Mouse (Mus musculus): Measurements from ENCODE around the gene Zbp1.
A peak's percentile ranks its signal among the peaks of the same experiment; 100 is the strongest.

The Zbp1 gene

DNA sequence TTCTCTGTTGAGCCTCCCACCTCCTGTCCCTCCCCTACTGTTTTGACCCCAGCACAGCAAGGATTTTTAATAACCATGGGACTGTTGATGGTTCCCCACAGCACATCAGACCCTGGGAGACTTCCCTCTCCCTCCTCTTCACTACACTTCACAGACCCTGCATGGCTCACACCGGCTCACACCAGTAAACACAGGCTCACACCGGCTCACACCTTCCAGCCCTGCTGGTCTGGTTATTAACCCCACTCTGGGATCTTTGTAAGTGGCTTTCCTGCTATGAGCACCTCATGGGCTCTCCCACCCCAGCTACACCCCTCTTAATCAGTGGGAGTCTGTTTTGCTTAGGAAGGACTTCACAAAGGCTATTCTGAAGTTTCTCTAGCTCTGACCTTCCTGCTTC, 29.2 kb upstream of the Zbp1 start:
- no peak for ATAC-seq (ENCODE audit: insufficient number of reproducible peaks, low FRiP score, low TSS enrichment)

DNA sequence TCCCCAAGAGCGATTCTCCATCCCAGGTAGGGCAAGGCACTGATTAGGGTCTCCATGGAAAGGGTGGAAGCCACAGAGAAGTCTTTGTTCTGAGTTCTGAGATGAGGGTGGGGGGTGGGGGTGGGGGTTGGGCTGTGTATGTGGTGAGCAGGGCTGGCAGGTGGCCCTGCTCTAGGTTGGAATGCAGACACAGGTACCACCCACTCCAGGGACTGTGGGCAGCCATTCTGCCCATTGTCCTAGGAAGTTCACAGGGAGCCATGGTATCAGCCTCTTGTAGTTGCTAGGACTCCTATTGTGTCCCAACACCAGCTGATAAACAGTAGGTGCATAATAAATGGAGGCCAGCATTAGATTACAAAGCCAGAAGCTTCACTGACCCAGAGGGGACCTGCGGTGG, 28.5 kb upstream of the Zbp1 start:
- ATAC-seq (ENCODE audit: insufficient number of reproducible peaks, low FRiP score, low TSS enrichment) = no peak

DNA sequence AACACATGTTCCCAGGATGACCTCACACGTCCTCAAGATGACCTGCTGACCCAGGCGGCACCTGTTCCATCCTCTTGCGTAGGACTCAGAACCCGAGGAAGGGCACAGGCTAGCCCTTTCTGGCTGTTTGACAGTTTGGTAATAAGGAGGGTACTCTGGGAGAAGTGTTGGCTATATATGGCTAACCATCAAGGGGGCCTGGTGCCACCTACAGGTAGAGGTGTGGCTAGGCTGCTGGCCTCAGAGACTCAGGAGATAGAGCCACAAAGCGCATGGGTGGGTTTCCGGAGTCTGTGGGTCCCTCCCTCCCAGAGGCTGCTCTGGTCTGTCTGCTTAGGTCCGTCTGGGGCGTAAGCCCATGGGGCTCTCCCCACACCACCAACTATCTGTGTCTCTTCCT, 28.0 kb upstream of the Zbp1 start:
- ATAC-seq (ENCODE audit: insufficient number of reproducible peaks, low FRiP score, low TSS enrichment) = no peak

DNA sequence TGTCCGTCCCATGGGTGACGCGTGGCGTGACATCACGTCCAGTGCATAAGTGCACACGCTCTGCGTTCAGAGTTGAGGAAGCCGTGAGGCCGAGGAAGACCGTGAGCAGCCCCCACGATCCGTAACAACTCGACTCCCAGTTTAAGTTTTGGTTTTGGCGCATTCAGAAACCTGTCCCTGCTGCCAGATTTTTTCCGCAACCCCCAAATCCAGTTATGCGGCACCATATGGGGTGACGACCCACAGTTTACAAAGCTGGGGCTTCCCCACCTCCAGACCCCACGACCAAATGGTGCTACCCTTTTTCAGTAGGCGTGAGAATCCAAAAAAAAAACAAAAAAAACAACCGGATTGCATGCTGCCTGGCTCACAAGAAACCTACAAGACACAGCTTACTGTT, 26.5 kb upstream of the Zbp1 start:
- ATAC-seq (ENCODE audit: insufficient number of reproducible peaks, low FRiP score, low TSS enrichment) = no peak

DNA sequence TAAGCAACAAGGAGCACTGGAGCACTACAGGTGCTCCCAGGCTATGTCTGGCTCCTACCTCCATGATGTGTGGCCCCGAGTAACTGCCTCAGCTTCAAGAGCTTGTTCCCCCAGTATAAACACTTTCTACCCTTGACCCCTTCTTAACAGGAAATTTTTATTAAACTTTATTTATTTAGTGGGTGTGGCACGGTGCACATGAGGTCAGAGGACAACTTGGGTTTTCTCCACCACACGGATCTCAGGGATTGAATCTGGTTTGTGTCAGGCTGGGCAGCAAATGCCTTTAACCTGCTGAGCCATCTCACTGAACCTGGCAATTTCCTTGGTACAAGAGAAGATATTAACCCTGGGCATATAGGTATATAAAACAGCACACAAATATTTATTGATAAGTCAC, 25.4 kb upstream of the Zbp1 start:
- ATAC-seq (ENCODE audit: insufficient number of reproducible peaks, low FRiP score, low TSS enrichment) = no peak

DNA sequence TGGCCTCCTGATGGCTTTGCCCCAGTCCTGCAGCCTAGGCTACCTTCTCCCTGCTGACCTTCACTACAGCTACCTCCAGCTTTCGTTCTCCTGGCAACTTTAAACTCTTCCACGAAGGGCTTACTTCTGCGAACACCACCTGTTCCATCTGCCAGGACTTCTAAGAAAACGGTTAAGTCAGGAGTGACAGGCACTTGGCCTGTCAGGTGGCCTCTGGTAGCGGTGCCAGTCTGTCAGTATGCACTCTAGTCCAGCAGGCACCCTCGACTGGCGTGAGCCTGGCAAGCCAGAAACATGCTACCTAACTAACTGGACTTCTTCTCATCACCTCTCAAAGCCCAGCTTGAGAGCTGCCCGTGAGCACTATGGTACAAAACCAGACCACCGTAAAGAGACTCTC, 24.9 kb upstream of the Zbp1 start:
- ATAC-seq (ENCODE audit: insufficient number of reproducible peaks, low FRiP score, low TSS enrichment) = no peak

DNA sequence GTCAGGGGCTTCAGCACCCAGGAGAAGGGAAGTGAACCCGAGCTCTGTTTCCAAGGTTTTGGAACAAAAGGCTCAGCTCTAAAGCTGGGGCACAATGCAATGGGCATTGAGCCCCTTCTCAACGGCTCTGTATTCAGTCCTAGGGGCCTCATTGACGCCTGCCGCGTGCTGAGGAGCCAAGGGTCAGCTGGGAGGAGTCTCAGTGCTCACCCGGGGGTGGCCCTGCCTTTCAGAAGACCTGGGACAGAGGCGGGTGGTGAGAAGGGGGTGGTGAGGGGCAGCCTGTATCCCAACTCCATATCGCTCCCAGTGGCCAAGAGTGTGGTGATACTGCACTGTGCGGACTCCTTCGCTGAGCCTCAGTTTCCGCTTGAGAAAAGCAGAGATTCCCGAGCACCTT, 24.2 kb upstream of the Zbp1 start:
- ATAC-seq (ENCODE audit: insufficient number of reproducible peaks, low FRiP score, low TSS enrichment) = no peak

DNA sequence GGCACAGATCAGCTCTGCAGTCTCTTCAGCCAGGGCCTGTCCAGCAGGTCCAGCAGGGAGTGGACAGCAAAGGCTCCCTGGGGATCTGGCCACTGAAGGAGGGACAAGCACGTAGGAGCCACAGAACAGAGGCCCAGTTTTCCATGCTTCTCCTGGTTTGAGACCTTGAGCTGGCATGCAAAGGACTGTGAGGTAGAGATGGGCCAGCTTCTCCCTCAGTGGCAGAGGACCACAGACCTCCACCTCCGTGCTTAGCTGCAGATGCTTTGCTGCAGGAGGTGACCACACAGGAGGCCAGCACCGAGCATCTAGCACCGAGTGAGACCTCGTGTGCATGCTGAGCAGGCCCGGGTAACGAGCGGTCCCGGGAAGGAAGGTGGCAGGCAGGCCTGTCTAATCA, 22.0 kb upstream of the Zbp1 start:
- ATAC-seq (ENCODE audit: insufficient number of reproducible peaks, low FRiP score, low TSS enrichment) = no peak

DNA sequence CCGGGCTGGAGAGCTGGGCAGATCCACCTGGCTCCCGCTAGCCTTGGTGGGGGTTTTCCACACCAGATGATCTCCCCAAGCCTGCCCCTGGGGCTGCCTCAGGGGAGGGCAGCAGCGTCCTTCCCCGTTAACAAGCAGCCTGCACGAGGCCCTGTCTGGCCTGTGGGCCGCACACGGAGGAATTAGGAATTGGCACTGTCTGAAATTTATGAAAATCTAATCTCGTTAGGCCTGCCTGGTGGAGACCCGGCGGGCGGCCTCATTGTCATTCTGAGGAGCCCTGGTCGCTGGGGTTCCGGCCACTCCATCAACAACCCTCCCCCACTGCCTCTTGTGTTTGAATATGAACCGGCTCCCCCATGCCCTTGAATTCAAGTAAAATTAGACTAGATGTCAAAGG, 19.8 kb upstream of the Zbp1 start:
- no peak for ATAC-seq (ENCODE audit: insufficient number of reproducible peaks, low FRiP score, low TSS enrichment)

DNA sequence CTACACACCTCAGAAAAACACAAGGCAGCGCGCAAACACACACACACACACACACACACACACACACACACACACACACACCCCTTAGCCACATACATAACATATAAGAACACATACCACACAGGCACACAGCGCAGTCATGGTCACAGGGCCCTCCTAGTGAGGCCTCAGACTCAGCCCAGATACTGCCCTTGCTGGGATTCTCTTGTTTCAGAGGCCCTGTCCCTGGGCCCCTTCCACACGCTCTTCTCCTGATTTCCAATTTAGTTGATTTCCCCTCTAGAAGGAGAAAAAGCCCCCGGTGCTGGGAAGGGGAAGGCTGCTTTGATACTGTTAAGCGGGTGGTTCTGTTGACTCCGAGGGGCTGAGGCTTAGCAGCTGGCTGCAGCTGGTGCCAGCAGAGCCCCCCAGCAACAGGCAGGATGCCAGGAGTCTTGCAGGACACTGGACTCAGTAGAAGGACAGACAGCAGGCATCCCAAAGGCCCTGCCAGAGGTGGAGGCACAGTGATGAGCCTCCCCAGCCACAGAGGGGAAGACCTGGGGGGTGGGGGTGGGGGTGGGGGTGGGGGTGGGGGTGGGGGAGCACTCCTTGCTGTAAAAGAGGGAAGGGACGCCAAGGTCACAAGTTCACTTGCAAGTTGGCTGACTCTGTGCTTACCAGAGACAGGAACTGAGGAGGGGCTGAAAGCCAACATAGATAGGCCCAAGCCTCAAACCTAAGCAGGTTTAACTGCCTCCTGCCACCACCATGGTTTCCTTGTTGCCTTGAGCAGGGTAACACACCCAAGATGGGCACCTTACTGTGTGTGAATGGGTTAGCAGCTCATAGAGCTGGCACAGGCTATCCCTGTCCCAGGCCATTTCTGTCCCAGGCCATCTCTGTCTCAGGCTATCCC, 17.0 kb upstream of the Zbp1 start:
- no peak for ATAC-seq (ENCODE audit: insufficient number of reproducible peaks, low FRiP score, low TSS enrichment)

DNA sequence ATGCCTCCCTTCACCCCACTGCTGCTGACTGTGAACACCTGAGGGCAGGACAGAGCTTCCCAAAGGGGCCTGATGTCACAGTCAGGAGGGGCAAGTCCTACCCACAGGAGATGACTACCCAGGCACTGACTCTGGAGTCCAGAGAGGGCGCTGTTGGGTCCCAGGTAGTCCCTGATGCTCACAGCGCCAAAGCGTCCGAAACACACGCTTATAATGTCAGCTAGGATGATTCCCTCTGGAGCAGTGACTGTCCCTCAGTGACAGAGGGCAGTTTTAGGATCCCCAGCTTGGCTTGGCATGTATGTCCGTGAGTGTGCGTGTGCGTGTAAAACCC, 14.0 kb upstream of the Zbp1 start:
- ATAC-seq (ENCODE audit: insufficient number of reproducible peaks, low FRiP score, low TSS enrichment) = no peak

DNA sequence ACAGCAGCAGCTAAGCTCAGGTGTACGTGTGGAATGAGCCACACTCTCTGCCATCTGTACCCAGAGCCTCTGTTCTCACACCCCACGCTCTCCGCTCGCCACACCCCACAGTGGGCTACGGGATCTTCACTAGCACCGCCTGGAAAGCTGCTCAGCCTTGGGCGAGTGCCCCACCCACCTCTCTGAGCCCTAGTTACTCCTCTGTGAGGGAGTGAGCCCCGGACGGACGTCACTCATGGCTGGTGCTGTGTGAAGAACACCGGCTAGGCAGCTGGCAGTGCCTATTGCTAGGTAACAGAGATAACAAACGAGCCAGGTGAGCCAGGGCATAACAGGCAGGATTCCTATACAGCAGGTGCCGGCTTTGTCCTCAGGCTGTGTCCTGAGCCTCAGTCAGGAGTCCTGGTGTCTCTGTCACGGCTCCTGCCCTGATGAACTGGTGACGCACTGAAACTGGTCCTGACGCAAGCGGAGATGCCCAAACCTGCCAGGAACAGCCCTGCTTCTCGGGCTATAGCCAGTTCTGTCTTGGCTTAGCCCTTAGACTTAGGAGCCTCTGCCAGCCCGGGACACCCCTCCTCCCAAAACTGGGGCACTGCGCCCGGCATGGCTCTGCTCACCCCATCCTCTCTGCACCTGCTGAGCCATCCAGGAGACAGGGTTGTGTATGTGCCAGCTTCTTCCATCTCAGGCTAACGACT, 13.5 kb upstream of the Zbp1 start:
- ATAC-seq (ENCODE audit: insufficient number of reproducible peaks, low FRiP score, low TSS enrichment) = no peak

DNA sequence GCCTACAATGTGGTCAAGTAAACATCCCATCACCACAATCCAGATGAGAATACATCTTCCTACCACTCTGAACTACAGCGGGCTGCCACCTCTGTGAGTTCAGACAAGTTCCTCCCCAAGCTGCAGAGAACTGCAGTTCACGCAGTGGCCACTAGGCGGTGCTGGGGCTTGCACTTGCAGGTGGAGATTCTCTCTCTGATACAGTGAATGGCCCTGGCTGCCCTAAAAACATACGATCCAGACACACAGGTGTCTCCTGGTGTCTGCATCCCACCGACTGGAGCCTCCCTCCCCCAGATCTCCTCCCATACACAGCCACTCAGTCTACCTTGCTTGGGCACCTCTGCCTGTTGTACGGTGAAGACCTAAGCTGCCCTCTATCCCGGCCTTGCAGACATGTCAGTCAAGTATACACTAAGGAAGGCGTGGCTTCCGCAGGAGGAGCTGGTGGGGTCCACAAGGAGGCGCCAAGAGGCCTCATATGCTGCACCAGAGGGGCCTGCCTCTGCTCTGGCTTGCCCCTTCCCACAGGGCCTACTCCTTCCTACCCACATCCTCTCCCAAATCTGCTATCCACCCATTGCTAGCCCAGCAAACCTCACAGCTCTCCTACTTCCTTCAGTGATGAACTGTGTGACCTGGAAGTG, 11.0 kb upstream of the Zbp1 start:
- peak; percentile 15; the same call in 1 of the 2 replicates for ATAC-seq (ENCODE audit: insufficient number of reproducible peaks, low FRiP score, low TSS enrichment)

DNA sequence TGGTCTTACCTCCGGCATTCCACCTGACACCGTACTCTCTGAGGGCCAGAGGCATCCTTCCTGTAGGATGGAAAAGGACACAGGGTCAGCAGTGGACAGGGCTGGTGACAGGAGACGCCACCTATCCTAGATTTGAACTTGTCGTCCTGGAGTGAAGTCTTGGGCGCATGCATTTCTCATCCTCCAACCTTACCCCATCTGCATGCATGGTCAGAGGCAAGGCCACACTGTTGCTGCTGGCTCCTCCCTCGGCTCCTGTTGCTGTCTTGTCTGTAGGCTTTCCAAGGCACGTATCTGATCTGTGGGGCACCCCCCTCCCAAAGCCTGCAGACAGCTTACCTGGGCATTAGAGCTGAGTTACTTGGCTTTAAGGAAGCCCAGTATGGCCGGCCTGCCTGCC, 9.8 kb upstream of the Zbp1 start:
- ATAC-seq (ENCODE audit: insufficient number of reproducible peaks, low FRiP score, low TSS enrichment) = no peak

DNA sequence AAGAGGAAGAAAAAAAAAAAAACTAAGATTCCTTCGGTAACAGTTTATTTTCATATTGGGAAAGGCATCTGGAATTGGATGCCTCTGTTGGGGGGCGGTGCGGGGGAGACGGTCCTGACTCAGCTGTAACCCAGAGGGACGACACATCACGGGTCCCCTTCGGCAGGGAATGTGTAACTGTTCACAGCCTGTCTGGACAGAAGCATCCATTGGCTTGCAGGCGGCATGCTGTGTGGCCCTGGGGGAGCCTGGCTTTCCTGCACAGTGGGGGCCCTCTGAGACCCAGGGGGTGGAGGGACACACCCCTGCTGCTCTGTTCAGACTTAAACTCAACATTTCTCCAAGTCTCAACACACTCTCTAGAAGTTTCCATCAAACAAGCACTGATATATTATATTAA, 8.1 kb upstream of the Zbp1 start:
- no peak for ATAC-seq (ENCODE audit: insufficient number of reproducible peaks, low FRiP score, low TSS enrichment)

DNA sequence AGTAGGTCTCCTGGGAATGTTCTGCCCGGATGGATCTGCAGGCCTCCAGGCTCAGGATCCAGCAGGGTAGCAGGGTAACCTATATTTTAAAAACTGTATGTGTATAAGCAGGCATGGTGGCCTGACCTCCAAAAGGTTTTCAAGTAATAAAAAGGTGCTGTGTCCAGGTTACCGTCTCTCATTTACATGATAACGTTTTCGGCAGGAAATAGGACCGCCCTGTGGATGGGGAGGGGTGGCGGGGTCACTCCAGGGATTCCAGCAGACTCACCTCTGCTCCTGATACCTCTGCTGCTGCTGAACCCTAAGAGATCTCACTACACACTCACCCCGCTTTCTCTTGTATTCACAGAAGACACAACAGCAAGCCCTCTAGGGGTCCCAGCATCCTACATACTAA, 7.2 kb upstream of the Zbp1 start:
- ATAC-seq (ENCODE audit: insufficient number of reproducible peaks, low FRiP score, low TSS enrichment) = no peak

DNA sequence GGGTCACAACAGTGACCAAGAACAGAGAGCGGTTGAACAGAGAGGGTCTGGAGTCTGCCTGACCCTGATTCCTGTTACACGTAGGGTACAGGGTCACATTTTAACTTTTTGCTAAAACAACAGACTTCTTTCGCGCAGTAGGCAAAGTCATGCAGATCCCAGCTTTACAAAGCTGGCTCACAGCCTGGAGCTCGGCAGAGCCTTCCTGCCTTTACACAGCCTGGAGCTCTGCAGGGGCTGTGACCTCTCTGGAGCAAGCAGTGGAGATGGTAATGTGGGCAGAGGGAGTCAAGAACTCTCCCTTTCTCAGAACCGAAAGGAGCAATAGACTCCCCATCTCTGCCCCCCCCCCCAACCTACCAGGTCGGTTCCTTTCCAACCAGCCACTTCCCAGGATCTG, 6.1 kb upstream of the Zbp1 start:
- no peak for ATAC-seq (ENCODE audit: insufficient number of reproducible peaks, low FRiP score, low TSS enrichment)

DNA sequence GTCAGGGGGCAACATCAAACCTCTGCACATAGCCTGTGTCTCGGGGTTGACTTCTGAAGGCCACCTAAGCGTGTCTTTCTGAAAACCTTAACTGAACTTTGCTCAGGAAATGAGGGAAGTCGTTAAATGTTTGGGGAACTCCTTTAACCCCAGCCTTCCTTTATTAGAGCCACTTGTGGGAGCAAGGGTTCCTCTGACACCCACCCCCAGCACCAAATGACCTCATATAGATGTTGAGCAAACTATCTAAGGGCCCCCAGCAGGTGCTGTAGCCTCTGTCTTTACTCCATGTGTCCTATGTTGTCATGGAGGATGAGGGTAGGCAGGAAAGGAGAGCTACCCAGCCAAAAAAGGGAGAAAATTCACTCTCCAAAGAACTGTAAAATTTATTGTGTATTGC, 5.4 kb upstream of the Zbp1 start:
- no peak for ATAC-seq (ENCODE audit: insufficient number of reproducible peaks, low FRiP score, low TSS enrichment)

DNA sequence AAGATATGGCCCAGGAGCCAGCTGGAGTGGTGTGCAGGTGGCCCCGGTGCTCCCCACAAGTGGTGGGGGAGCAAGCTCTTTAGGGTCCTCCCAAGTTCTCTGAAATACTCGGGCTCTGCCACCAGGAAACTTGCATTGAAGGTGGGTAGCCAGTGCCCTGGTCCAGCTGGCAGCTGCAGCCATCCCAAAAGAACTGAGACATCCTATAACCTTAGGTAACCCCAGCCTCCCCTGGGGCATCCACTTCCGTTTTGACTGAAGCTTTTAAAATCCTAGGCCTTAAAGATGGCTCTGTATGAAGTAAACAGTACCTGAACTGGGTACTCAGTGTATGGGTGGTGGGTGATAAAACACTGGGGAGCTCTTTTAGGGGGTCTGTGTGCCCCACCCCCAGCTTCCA, 4.8 kb upstream of the Zbp1 start:
- no peak for ATAC-seq (ENCODE audit: insufficient number of reproducible peaks, low FRiP score, low TSS enrichment)

DNA sequence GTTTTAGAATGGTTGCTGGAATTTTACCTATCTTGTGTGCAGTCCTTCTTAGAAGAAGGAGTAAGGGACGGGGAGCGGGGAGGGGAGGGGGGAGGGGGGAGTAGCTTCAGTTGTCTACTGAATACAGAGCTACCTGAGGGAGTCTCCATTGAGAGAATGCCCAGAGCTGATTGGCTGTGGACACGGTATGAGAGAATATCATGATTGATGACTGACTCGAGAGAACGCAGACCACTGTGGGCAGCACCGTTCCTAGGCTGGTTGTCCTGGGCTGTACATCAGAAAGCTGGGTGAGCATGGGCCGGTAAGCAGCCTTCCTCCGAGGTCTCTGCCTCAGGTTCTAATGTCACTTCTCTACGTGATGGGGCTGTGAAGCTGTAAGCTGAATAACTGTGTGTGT, 2.0 kb upstream of the Zbp1 start:
- no peak for ATAC-seq (ENCODE audit: insufficient number of reproducible peaks, low FRiP score, low TSS enrichment)

DNA sequence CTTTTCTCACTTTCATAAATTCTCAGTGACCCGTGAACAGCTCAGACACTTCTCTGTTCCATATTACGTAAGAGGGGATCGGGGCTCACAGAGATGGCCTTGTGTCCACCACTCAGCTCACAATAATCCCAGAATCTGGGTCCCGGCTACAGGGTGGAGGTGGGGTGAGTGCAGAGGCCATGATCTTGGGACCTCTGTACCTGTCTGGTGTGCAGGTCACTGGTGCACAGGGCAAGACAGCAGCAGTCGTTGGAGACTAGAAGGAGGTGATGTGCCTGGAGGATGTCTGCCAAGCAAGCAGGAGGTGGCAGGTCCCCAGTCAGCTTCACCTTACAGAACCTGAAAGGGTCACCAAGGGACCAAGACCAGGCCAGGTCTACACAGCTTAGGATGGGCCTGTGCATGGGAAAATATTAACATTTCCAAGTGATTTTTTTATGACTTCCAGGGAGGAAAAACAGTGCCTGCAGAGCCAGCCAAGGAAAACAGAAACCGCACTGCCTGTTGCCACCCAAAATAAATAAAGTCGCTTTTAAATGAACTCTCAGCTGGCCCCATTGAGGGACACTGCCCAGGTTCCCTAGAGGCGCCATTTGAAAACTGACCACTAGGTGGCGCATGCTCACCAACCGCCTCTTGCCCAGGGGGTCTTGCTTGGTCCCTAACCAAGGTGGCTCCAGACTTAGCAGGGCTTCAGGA, 682 bp upstream of the Zbp1 start:
- no peak for ATAC-seq (ENCODE audit: insufficient number of reproducible peaks, low FRiP score, low TSS enrichment)

All from cerebellum, adult (tissue).